In genomic region chr4:147406735-147407462, GRCm38 (mm10) we compare ENCODE assay signal across 8 mouse cellular contexts. TPM values are rescaled to one million over a fixed set of nuclear protein-coding genes. Genes with fewer than 3 reads are reported as not detected.
A peak's percentile ranks its signal among the peaks of the same experiment; 100 is the strongest.
DNase-seq lines count a peak whose midpoint lies in the region; ATAC-seq and TF ChIP-seq lines count a peak whose summit lies in the region.

No protein-coding gene starts in this region.

- peak overlapping the region; percentile 60 for H3K4me2 ChIP-seq in kidney, postnatal 0 days (ENCODE audit: low read length)
- H3K4me2 ChIP-seq in midbrain, embryonic 16.5 days (ENCODE audit: low read length): peak overlapping the region; percentile 77

- no peaks in the 10 kb centered on the region for H3K4me1 ChIP-seq in heart, embryonic 10.5 days
- peaks cover 3% of the 10 kb centered on the region; the same call in 1 of the 2 replicates for H3K4me1 ChIP-seq in forebrain, embryonic 10.5 days
- H3K4me1 ChIP-seq in kidney, postnatal 0 days (replicated peaks; ENCODE audit: insufficient read depth, low read length): no peaks in the 10 kb centered on the region
- H3K4me1 ChIP-seq in midbrain, embryonic 16.5 days (ENCODE audit: control insufficient read depth, insufficient read depth, low read length): no peaks in the 10 kb centered on the region

- H3K36me3 ChIP-seq in heart, embryonic 10.5 days: peaks cover 9% of the 10 kb centered on the region
- peaks cover 14% of the 10 kb centered on the region for H3K36me3 ChIP-seq in forebrain, embryonic 10.5 days (replicated peaks)
- no peaks in the 10 kb centered on the region for H3K36me3 ChIP-seq in kidney, postnatal 0 days (ENCODE audit: insufficient read depth, low read length)
- no peaks in the 10 kb centered on the region for H3K36me3 ChIP-seq in midbrain, embryonic 16.5 days (ENCODE audit: control insufficient read depth, insufficient read depth, low read length)

- H3K9ac ChIP-seq in kidney, postnatal 0 days (ENCODE audit: low read depth, low read length): peak overlapping the region; percentile 54
- peak overlapping the region; percentile 85 for H3K9ac ChIP-seq in midbrain, embryonic 16.5 days (ENCODE audit: low read depth, low read length)

- H3K9me3 ChIP-seq in heart, embryonic 10.5 days: peaks cover 49% of the 10 kb centered on the region
- peaks cover 67% of the 10 kb centered on the region for H3K9me3 ChIP-seq in forebrain, embryonic 10.5 days
- peaks cover 18% of the 10 kb centered on the region for H3K9me3 ChIP-seq in kidney, postnatal 0 days (replicated peaks; ENCODE audit: low read length)
- H3K9me3 ChIP-seq in midbrain, embryonic 16.5 days (replicated peaks; ENCODE audit: control insufficient read depth, low read length, poor library complexity, severe bottlenecking): peaks cover 50% of the 10 kb centered on the region

- intact Hi-C loops in heart, postnatal 25 days (cut with DNase I): loop anchor here (5.0 kb wide), 1 partner anchor 35 kb away; no protein-coding TSS in a partner anchor
- intact Hi-C loops in left cerebral cortex, postnatal 14 days (cut with DNase I): no loop called here

- peak overlapping the region; percentile 60 for H3K4me3 ChIP-seq in heart, embryonic 10.5 days
- peak overlapping the region; percentile 56 for H3K4me3 ChIP-seq in forebrain, embryonic 10.5 days
- peak overlapping the region; percentile 39 for H3K4me3 ChIP-seq in kidney, postnatal 0 days (replicated peaks; ENCODE audit: low read depth, low read length)
- peak overlapping the region; percentile 57 for H3K4me3 ChIP-seq in midbrain, embryonic 16.5 days (ENCODE audit: low read depth, low read length)

- WGBS in heart, embryonic 10.5 days: under 1% methylated on average over 62 of the region's 75 CpGs
- WGBS in forebrain, embryonic 10.5 days: under 1% methylated on average over 64 of the region's 75 CpGs
- 2% methylated on average over 37 of the region's 75 CpGs for WGBS in kidney, postnatal 0 days
- under 1% methylated on average over 47 of the region's 75 CpGs for WGBS in midbrain, embryonic 16.5 days

- H3K27me3 ChIP-seq in heart, embryonic 10.5 days (ENCODE audit: insufficient read depth, poor library complexity, severe bottlenecking): no peaks in the 10 kb centered on the region
- no peaks in the 10 kb centered on the region for H3K27me3 ChIP-seq in forebrain, embryonic 10.5 days (ENCODE audit: poor library complexity, severe bottlenecking)
- no peaks in the 10 kb centered on the region for H3K27me3 ChIP-seq in kidney, postnatal 0 days (ENCODE audit: insufficient read depth, low read length)
- no peaks in the 10 kb centered on the region for H3K27me3 ChIP-seq in midbrain, embryonic 16.5 days (ENCODE audit: control insufficient read depth, insufficient read depth, low read depth, low read length)

- H3K27ac ChIP-seq in heart, embryonic 10.5 days: peak overlapping the region; percentile 87
- H3K27ac ChIP-seq in forebrain, embryonic 10.5 days: peak overlapping the region; percentile 87
- H3K27ac ChIP-seq in kidney, postnatal 0 days: no peak overlapping the region; the same call in 1 of the 2 replicates
- peak overlapping the region; percentile 71 for H3K27ac ChIP-seq in midbrain, embryonic 16.5 days (ENCODE audit: low read length)

- DNase-seq in heart, embryonic 10.5 days (ENCODE audit: low spot score): peak; percentile 84
- no peak for DNase-seq in heart, postnatal 25 days (ENCODE audit: low spot score)
- peak; percentile 80 for DNase-seq in R1 (ENCODE audit: low read depth, low spot score)
- DNase-seq in forebrain, embryonic 10.5 days (ENCODE audit: extremely low spot score, low spot score): peak; percentile 50
- peak; percentile 60 for DNase-seq in kidney, postnatal 0 days (ENCODE audit: low spot score)
- DNase-seq in spleen, adult 18-20 months: no peak
- no peak for DNase-seq in left cerebral cortex, postnatal 14 days (ENCODE audit: low spot score in 2 of 2)

- peak; percentile 87 for ATAC-seq in kidney, postnatal 0 days (replicated peaks; ENCODE audit: low FRiP score, low read depth)
- peak; percentile 95 for ATAC-seq in midbrain, embryonic 16.5 days

- TF ChIP-seq CTCF in kidney, postnatal 0 days (IDR thresholded peaks at IDR 0.05; ENCODE audit: low read depth): peak; percentile 32; the same call in 1 of the 2 replicates

RNA-seq across cellular contexts. Expression of gene Zfp978, which starts 45.8 kb away (rescaled TPM):
- 0.14 and 0.26 TPM in 2 replicates for polyA plus RNA-seq in heart, embryonic 10.5 days (2016; fragmentation: Nextera tagmentation; extraction: Ambion mirVana)
- total RNA-seq in heart, postnatal 25 days (2021): under 1 TPM in 1 of 2 experiments, not detected in 1; 0.52 TPM
- 0.30 TPM in 1 of 2 replicates, not detected in the other for polyA plus RNA-seq in forebrain, embryonic 10.5 days (2016; fragmentation: Nextera tagmentation; extraction: Ambion mirVana)
- polyA plus RNA-seq in kidney, postnatal 0 days (2015; fragmentation: Nextera tagmentation; extraction: Ambion mirVana): 0.14 and 0.17 TPM in 2 replicates
- not detected in 2 replicates for polyA plus RNA-seq in midbrain, embryonic 16.5 days (2015; fragmentation: Nextera tagmentation; extraction: Ambion mirVana)
- total RNA-seq in left cerebral cortex, postnatal 14 days (2021): under 1 TPM in 1 of 2 experiments, not detected in 1; 0.37 TPM

Comparison
In these comparisons a context has a peak if more than half of its experiments do, and no peak if none do; other contexts are left out.
1. DNase-seq: peak in heart, embryonic 10.5 days (single experiment), R1 (single experiment), forebrain, embryonic 10.5 days (single experiment) and kidney, postnatal 0 days (single experiment); none in heart, postnatal 25 days (single experiment), spleen, adult 18-20 months (0 of 2) and left cerebral cortex, postnatal 14 days (0 of 2).
2. Peak in every context shown above with its lines, with median percentiles within 50 percentile points of each other: H3K4me3 ChIP-seq.